Comparison of ENCODE assay signal across 9 mouse cellular contexts in genomic region chr5:106801886-106802798, GRCm38 (mm10).
DNase-seq lines count a peak whose midpoint lies in the region; ATAC-seq and TF ChIP-seq lines count a peak whose summit lies in the region.
"Had no signal": no experiment of that assay in that cellular context is flagged by ENCODE, and none has a peak within 500 bp of the region (broad histone marks: within the 10 kb centered on the region; RNA-seq: fewer than 3 reads in every experiment).

No protein-coding gene starts in this region.

- H3K36me3 ChIP-seq in ES-Bruce4 (ENCODE audit: control insufficient read depth, insufficient read depth, low read length, poor library complexity, severe bottlenecking) = no peaks in the 10 kb centered on the region
- H3K36me3 ChIP-seq in forebrain, embryonic 13.5 days (ENCODE audit: poor library complexity, severe bottlenecking) = no peaks in the 10 kb centered on the region
- no peaks in the 10 kb centered on the region for H3K36me3 ChIP-seq in heart, postnatal 0 days (replicated peaks; ENCODE audit: control insufficient read depth, insufficient read depth, low read length)
- no peaks in the 10 kb centered on the region for H3K36me3 ChIP-seq in liver, embryonic 14.5 days (replicated peaks; ENCODE audit: control insufficient read depth, insufficient read depth, low read depth)
- H3K36me3 ChIP-seq in neural tube, embryonic 12.5 days = no peaks in the 10 kb centered on the region
- no peaks in the 10 kb centered on the region for H3K36me3 ChIP-seq in stomach, postnatal 0 days (ENCODE audit: control insufficient read depth, insufficient read depth, low read length)

- no peak overlapping the region for H3K27ac ChIP-seq in ES-Bruce4 (ENCODE audit: insufficient read depth, low read length)
- no peak overlapping the region for H3K27ac ChIP-seq in forebrain, embryonic 13.5 days
- no peak overlapping the region for H3K27ac ChIP-seq in heart, postnatal 0 days (ENCODE audit: low read depth)
- no peak overlapping the region for H3K27ac ChIP-seq in liver, embryonic 14.5 days
- H3K27ac ChIP-seq in neural tube, embryonic 12.5 days = no peak overlapping the region
- no peak overlapping the region for H3K27ac ChIP-seq in stomach, postnatal 0 days (replicated peaks)

- no peaks in the 10 kb centered on the region for H3K9me3 ChIP-seq in ES-Bruce4 (replicated peaks; ENCODE audit: control insufficient read depth, insufficient read depth, low read length, poor library complexity, severe bottlenecking)
- no peaks in the 10 kb centered on the region for H3K9me3 ChIP-seq in forebrain, embryonic 13.5 days (replicated peaks)
- no peaks in the 10 kb centered on the region for H3K9me3 ChIP-seq in heart, postnatal 0 days (replicated peaks; ENCODE audit: control insufficient read depth, low read length)
- no peaks in the 10 kb centered on the region for H3K9me3 ChIP-seq in liver, embryonic 14.5 days (ENCODE audit: control insufficient read depth, low read length)
- H3K9me3 ChIP-seq in neural tube, embryonic 12.5 days = no peaks in the 10 kb centered on the region
- no peaks in the 10 kb centered on the region for H3K9me3 ChIP-seq in stomach, postnatal 0 days (ENCODE audit: control insufficient read depth, low read length)

- no peak for TF ChIP-seq POLR2A in ES-Bruce4 (IDR thresholded peaks at IDR 0.05; ENCODE audit: insufficient read depth, low read length)

- H3K4me3 ChIP-seq in ES-Bruce4 (ENCODE audit: low read depth, low read length) = peak overlapping the region; percentile 18; the same call in 1 of the 2 replicates
- peak overlapping the region; percentile 28 for H3K4me3 ChIP-seq in forebrain, embryonic 13.5 days
- H3K4me3 ChIP-seq in heart, postnatal 0 days (ENCODE audit: low read depth, low read length) = peak overlapping the region; percentile 20; the same call in 1 of the 2 replicates
- no peak overlapping the region for H3K4me3 ChIP-seq in liver, embryonic 14.5 days (ENCODE audit: insufficient read depth in 1 of 2, low read depth in 2 of 2, low read length in 2 of 2)
- no peak overlapping the region for H3K4me3 ChIP-seq in neural tube, embryonic 12.5 days
- H3K4me3 ChIP-seq in stomach, postnatal 0 days (ENCODE audit: low read depth, low read length) = peak overlapping the region; percentile 23; the same call in 1 of the 2 replicates
- H3K4me3 ChIP-seq: myocyte had no signal

- H3K4me1 ChIP-seq in ES-Bruce4 (ENCODE audit: control insufficient read depth, insufficient read depth, low read length) = peaks cover 2% of the 10 kb centered on the region
- H3K4me1 ChIP-seq in forebrain, embryonic 13.5 days = peaks cover 5% of the 10 kb centered on the region; the same call in 1 of the 2 replicates
- H3K4me1 ChIP-seq in heart, postnatal 0 days (ENCODE audit: control insufficient read depth, insufficient read depth) = no peaks in the 10 kb centered on the region
- H3K4me1 ChIP-seq in liver, embryonic 14.5 days (replicated peaks; ENCODE audit: control insufficient read depth in 2 of 2, insufficient read depth in 2 of 2, low read length in 1 of 2) = peaks cover 0 to 5% of the 10 kb centered on the region in 2 experiments; a peak in 1 of 4 replicates
- H3K4me1 ChIP-seq in neural tube, embryonic 12.5 days = 0 out of 2 replicates have a peak, but pooled peaks cover 2% of the 10 kb centered on the region
- no peaks in the 10 kb centered on the region for H3K4me1 ChIP-seq in stomach, postnatal 0 days (replicated peaks; ENCODE audit: control insufficient read depth, insufficient read depth)

- 5% methylated on average over 32 of the region's 32 CpGs for WGBS in forebrain, embryonic 13.5 days
- WGBS in heart, postnatal 0 days = 5% methylated on average over 32 of the region's 32 CpGs
- 5% methylated on average over 32 of the region's 32 CpGs for WGBS in liver, embryonic 14.5 days (ENCODE audit: insufficient replicate concordance)
- 6% methylated on average over 32 of the region's 32 CpGs for WGBS in neural tube, embryonic 12.5 days
- 7% methylated on average over 32 of the region's 32 CpGs for WGBS in stomach, postnatal 0 days

- no peak overlapping the region for H3K9ac ChIP-seq in ES-Bruce4 (ENCODE audit: low read depth, poor library complexity, severe bottlenecking)
- H3K9ac ChIP-seq in forebrain, embryonic 13.5 days = no peak overlapping the region
- H3K9ac ChIP-seq in heart, postnatal 0 days (replicated peaks; ENCODE audit: low read depth, low read length) = no peak overlapping the region
- no peak overlapping the region for H3K9ac ChIP-seq in liver, embryonic 14.5 days (replicated peaks)
- H3K9ac ChIP-seq in neural tube, embryonic 12.5 days = no peak overlapping the region
- no peak overlapping the region for H3K9ac ChIP-seq in stomach, postnatal 0 days (ENCODE audit: low read length)

- H3K4me2 ChIP-seq in forebrain, embryonic 13.5 days = peak overlapping the region; percentile 60
- H3K4me2 ChIP-seq in heart, postnatal 0 days (ENCODE audit: low read depth, low read length) = peak overlapping the region; percentile 53
- peak overlapping the region; percentile 58 for H3K4me2 ChIP-seq in liver, embryonic 14.5 days (ENCODE audit: low read depth)
- H3K4me2 ChIP-seq in neural tube, embryonic 12.5 days (replicated peaks) = peak overlapping the region; percentile 54
- peak overlapping the region; percentile 58 for H3K4me2 ChIP-seq in stomach, postnatal 0 days (replicated peaks; ENCODE audit: low read depth)

- no peaks in the 10 kb centered on the region for H3K27me3 ChIP-seq in ES-Bruce4 (ENCODE audit: control insufficient read depth, insufficient read depth, low read length, poor library complexity, severe bottlenecking)
- H3K27me3 ChIP-seq in forebrain, embryonic 13.5 days = peaks cover 19% of the 10 kb centered on the region
- no peaks in the 10 kb centered on the region for H3K27me3 ChIP-seq in heart, postnatal 0 days (ENCODE audit: control insufficient read depth, insufficient read depth, low read length)
- no peaks in the 10 kb centered on the region for H3K27me3 ChIP-seq in liver, embryonic 14.5 days (ENCODE audit: control insufficient read depth, insufficient read depth, low read length)
- no peaks in the 10 kb centered on the region for H3K27me3 ChIP-seq in neural tube, embryonic 12.5 days (replicated peaks)
- no peaks in the 10 kb centered on the region for H3K27me3 ChIP-seq in stomach, postnatal 0 days (ENCODE audit: control insufficient read depth, insufficient read depth, low read length)

- peak; percentile 80 for DNase-seq in cerebellum, adult 11 months
- peak; percentile 90 for DNase-seq in heart, postnatal 0 days (ENCODE audit: low spot score)
- DNase-seq in kidney, postnatal 36 days = peak; percentile 75 to 91
- DNase-seq in liver, embryonic 14.5 days (ENCODE audit: low read depth in 3 of 3, low spot score in 3 of 3) = peak; percentile 42 to 56 (median 56)
- DNase-seq in stomach, postnatal 0 days (ENCODE audit: low spot score) = peak; percentile 86

- peak; percentile 82 for ATAC-seq in forebrain, embryonic 13.5 days
- ATAC-seq in heart, postnatal 0 days (ENCODE audit: insufficient read depth, low read depth) = peak; percentile 74
- ATAC-seq in liver, embryonic 14.5 days (ENCODE audit: insufficient read depth) = peak; percentile 58
- peak; percentile 67 for ATAC-seq in neural tube, embryonic 12.5 days (ENCODE audit: low FRiP score, low read depth)
- ATAC-seq in stomach, postnatal 0 days (ENCODE audit: low FRiP score, low TSS enrichment) = peak; percentile 82

- TF ChIP-seq CTCF in ES-Bruce4 (IDR thresholded peaks at IDR 0.05; ENCODE audit: low read depth, low read length) = peak; percentile 98
- peak; percentile 93 for TF ChIP-seq CTCF in heart, postnatal 0 days (IDR thresholded peaks at IDR 0.05; ENCODE audit: low read depth)
- TF ChIP-seq CTCF in liver, embryonic 14.5 days (IDR thresholded peaks at IDR 0.05; ENCODE audit: low read depth) = peak; percentile 97
- TF ChIP-seq CTCF in stomach, postnatal 0 days (IDR thresholded peaks at IDR 0.05; ENCODE audit: low read depth) = peak; percentile 96

- no peak for TF ChIP-seq EP300 in ES-Bruce4 (IDR thresholded peaks at IDR 0.05; ENCODE audit: insufficient read depth, low read depth, low read length)
- no peak for TF ChIP-seq EP300 in heart, postnatal 0 days (IDR thresholded peaks at IDR 0.05; ENCODE audit: low read depth)
- no peak for TF ChIP-seq EP300 in liver, embryonic 14.5 days (IDR thresholded peaks at IDR 0.05; ENCODE audit: low read depth)
- TF ChIP-seq EP300 in stomach, postnatal 0 days (optimal IDR thresholded peaks at IDR 0.05) = no peak

Comparison
In these comparisons a context has a peak if more than half of its experiments do, and no peak if none do; other contexts are left out.
1. H3K4me3 ChIP-seq: peak in ES-Bruce4 (single experiment), forebrain, embryonic 13.5 days (single experiment), heart, postnatal 0 days (single experiment) and stomach, postnatal 0 days (single experiment); none in liver, embryonic 14.5 days (0 of 2) and neural tube, embryonic 12.5 days (single experiment).
2. Peak in every context shown above with its lines, with median percentiles within 50 percentile points of each other: CTCF ChIP-seq, DNase-seq, ATAC-seq and H3K4me2 ChIP-seq.